Mouse (Mus musculus) cerebellum, adult 2 months (tissue): ENCODE results near the gene Fbxo22.

Source experiments
- CTCF ChIP-seq: fragments of 200-500 bp; IDR thresholded peaks from 2 replicates; pipeline ENCODE4 v1.5.1; 2011; ENCODE audit warnings: low read depth, mild to moderate bottlenecking, control low read depth, low read length, moderate library complexity, borderline replicate concordance; ENCODE audit not compliant: insufficient read depth
- POLR2A ChIP-seq: fragments of 200-500 bp; IDR thresholded peaks from 2 replicates; pipeline ENCODE4 v1.6.1; 2011; ENCODE audit warnings: low read length, control low read depth, borderline replicate concordance; ENCODE audit not compliant: insufficient read depth

- TF ChIP-seq CTCF (no peak), POLR2A (no peak)
Measured at GRCm38 (mm10) chr9:55271960-55272560, 63.3 kb downstream of the Fbxo22 start.
